Mouse (Mus musculus): ENCODE data around the gene Cog7. TPM values are rescaled to one million over a fixed set of nuclear protein-coding genes. Genes with fewer than 3 reads are reported as not detected.

Cog7 gene
- polyA plus RNA-seq, 1 experiment from 2014 or later, result 18.0 TPM

DNA sequence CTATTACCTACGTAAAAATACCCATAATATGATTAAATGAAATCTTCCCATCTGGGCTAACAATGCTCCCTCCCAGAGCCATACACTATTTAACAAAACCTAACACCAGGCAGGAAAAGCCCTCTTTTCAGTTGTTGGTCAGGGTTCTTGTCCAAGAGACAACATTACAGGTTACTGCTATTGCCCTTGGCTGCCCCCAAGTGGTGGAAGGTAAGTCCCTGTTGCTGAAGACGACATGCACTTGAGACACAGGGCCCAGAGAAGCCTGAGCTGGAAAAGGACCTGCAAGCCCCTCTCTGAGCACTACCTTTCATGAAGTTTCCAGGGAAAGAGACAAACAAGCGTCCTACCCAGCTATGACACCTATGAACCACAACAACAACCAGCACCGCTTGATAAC lies 6.5 kb downstream of the Cog7 start:
- Histone ChIP-seq H3K27me3 (replicated peaks) (no peaks in the 10 kb centered on the region), H3K4me3 (replicated peaks) (no peak overlapping the region), H3K4me1 (replicated peaks) (no peaks in the 10 kb centered on the region), H3K9ac (no peak overlapping the region), H3K4me2 (replicated peaks) (no peak overlapping the region), H3K36me3 (0 out of 2 replicates have a peak, but pooled peaks cover 4% of the 10 kb centered on the region), H3K27ac (no peak overlapping the region), H3K9me3 (no peaks in the 10 kb centered on the region)
- ATAC-seq, result no peak
- 55% methylated on average over 4 of the region's 4 CpGs for WGBS

DNA sequence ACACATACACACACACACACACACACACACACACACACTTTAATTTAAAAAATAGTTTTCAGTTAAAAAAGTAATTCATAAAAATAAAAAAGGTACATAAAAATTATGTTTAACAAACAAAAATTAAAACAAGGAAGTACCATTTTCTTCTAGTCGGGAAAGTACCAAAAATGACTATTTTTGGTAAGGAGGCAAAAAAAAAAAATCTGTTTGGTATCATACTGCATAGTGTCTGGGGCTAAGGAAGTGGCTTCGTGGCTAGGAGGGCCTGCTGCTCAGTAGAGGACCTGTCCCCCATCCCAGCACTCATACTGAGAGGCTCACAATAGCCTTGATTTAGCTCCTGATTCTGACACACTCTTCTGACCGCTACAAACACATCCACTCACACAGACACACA lies 9.8 kb downstream of the Cog7 start:
- Histone ChIP-seq H3K4me2 (replicated peaks) (no peak overlapping the region), H3K36me3 (no peaks in the 10 kb centered on the region), H3K9me3 (no peaks in the 10 kb centered on the region), H3K27me3 (replicated peaks) (no peaks in the 10 kb centered on the region), H3K27ac (no peak overlapping the region), H3K4me3 (replicated peaks) (no peak overlapping the region), H3K9ac (no peak overlapping the region), H3K4me1 (replicated peaks) (no peaks in the 10 kb centered on the region)
- no peak for ATAC-seq
- WGBS, result 83% methylated on average over 3 of the region's 3 CpGs

DNA sequence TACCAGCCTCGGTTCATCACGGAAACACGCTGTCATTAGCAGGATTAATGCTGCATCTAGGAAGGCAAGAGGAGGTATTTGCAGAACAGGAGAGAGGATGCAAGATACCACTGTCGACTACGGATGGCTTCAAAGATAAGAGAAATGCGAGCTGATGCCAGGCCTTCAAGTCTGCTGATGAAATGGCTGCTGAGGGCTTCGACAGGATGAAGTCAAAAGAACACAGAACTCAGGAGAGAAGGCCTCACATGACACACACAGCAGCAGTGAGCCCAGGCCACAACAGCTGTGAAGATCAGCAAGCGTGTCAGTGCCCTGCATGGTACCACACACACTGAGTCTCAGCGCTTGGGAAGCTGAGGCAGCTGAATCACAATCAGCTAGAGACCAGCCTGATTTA lies 11.3 kb downstream of the Cog7 start:
- Histone ChIP-seq H3K9ac (no peak overlapping the region), H3K27me3 (replicated peaks) (no peaks in the 10 kb centered on the region), H3K9me3 (no peaks in the 10 kb centered on the region), H3K36me3 (no peaks in the 10 kb centered on the region), H3K4me3 (replicated peaks) (no peak overlapping the region), H3K4me1 (replicated peaks) (no peaks in the 10 kb centered on the region), H3K27ac (no peak overlapping the region), H3K4me2 (replicated peaks) (no peak overlapping the region)
- 79% methylated on average over 9 of the region's 9 CpGs for WGBS
- ATAC-seq, result no peak

DNA sequence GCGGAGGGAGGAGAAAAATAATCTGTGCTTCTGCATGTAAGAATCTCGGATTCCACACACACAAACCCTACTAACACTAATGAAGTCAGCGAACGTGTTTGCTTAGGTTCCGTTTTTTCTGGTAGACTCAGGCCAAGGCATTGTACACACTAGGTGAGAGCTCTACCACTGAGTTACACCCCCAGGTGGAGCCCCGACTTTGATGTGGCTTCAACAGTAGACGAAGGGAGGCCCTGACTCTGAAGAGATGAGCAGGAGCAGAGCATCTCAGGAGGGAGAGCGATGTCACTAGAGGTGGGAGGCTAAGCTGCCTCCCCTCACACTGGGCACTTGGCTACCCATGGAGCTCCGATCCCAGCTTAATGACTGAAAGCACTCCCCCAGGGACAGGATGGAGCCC lies 12.7 kb downstream of the Cog7 start:
- whole genome bisulfite sequencing, result 86% methylated on average over 9 of the region's 9 CpGs
- Histone ChIP-seq H3K36me3 (no peaks in the 10 kb centered on the region), H3K9me3 (no peaks in the 10 kb centered on the region), H3K9ac (no peak overlapping the region), H3K4me1 (replicated peaks) (no peaks in the 10 kb centered on the region), H3K27ac (no peak overlapping the region), H3K4me3 (replicated peaks) (no peak overlapping the region), H3K4me2 (replicated peaks) (no peak overlapping the region), H3K27me3 (replicated peaks) (no peaks in the 10 kb centered on the region)
- no peak for ATAC-seq

DNA sequence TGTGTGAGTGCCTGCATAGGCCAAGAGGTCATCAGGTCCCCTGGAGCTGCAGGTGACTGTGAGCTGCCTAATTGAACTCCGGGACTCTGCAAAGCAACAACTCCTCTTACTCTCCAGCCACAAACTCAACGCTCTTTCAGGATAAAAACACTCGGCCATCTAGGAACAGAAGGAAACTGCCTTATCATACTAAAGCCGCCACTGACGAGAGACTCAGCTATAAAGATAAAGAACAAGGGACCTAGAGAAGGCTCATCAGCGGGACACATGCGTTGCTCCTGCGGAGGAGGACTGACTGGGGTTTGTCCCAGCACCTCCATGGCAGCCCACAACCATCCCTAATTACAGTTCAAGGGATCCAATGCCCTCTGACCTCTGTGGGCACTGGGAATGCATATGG lies 13.3 kb downstream of the Cog7 start:
- ATAC-seq, result no peak
- Histone ChIP-seq H3K4me1 (replicated peaks) (no peaks in the 10 kb centered on the region), H3K27ac (no peak overlapping the region), H3K9ac (no peak overlapping the region), H3K4me3 (replicated peaks) (no peak overlapping the region), H3K9me3 (no peaks in the 10 kb centered on the region), H3K4me2 (replicated peaks) (no peak overlapping the region), H3K27me3 (replicated peaks) (no peaks in the 10 kb centered on the region), H3K36me3 (no peaks in the 10 kb centered on the region)
- 68% methylated on average over 8 of the region's 8 CpGs for WGBS

DNA sequence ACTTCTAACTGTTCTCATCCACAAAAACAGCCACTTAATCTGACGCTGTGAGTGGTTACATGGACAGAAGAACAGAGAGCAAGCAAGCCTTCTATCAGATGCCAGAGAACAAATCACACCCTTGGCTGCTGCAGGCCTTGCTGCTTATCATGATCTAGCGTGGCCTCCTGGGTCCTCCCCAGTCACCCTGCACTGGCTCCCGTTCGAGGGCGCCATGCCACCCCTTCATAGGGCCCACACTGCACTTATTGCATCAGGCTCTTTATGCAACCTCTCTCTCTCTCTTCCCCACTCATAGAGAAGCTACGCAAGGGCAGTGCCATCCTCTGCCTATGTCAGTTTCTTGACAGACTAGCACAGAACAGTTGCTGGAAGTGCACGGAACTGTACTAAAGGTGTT lies 15.3 kb downstream of the Cog7 start:
- H3K4me2 ChIP-seq (replicated peaks), result no peak overlapping the region
- WGBS, result 92% methylated on average over 7 of the region's 7 CpGs
- no peak overlapping the region for H3K9ac ChIP-seq
- no peaks in the 10 kb centered on the region for H3K4me1 ChIP-seq (replicated peaks)
- no peak overlapping the region for H3K27ac ChIP-seq
- no peaks in the 10 kb centered on the region for H3K9me3 ChIP-seq
- H3K36me3 ChIP-seq, result peaks cover 7% of the 10 kb centered on the region; the same call in 1 of the 2 replicates
- ATAC-seq, result no peak
- H3K4me3 ChIP-seq (replicated peaks), result no peak overlapping the region
- H3K27me3 ChIP-seq (replicated peaks), result no peaks in the 10 kb centered on the region

DNA sequence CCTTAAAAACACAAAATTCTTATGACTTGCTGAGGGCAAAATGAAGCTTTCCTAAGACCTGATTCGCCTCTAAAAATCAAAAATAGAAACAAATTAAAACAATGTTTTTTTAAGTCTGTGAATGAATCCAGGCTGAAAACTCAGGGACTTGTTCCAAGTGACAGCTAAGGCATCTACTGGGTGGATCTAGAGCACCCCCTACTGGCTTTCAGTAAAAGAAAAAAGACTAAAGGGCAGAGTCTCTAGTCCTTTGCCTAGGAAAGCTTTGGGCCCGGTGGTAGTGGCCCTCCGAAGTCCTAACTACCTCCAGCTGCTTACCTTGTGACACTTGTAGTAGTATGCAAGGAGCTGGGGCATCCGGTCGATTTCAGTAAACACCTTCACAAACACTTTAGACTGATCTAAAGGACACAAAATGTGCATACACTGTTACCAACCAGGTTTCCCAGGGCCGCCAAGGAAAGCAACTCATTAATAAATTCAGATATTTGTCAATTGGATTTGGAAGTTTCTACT lies 17.6 kb downstream of the Cog7 start:
- H3K27me3 ChIP-seq (replicated peaks), result no peaks in the 10 kb centered on the region
- H3K4me1 ChIP-seq (replicated peaks), result no peaks in the 10 kb centered on the region
- H3K36me3 ChIP-seq, result peaks cover 7% of the 10 kb centered on the region; the same call in 1 of the 2 replicates
- no peak overlapping the region for H3K4me3 ChIP-seq (replicated peaks)
- no peak for ATAC-seq
- WGBS, result 66% methylated on average over 6 of the region's 6 CpGs
- no peak overlapping the region for H3K4me2 ChIP-seq (replicated peaks)
- H3K27ac ChIP-seq, result no peak overlapping the region
- no peaks in the 10 kb centered on the region for H3K9me3 ChIP-seq
- no peak overlapping the region for H3K9ac ChIP-seq

DNA sequence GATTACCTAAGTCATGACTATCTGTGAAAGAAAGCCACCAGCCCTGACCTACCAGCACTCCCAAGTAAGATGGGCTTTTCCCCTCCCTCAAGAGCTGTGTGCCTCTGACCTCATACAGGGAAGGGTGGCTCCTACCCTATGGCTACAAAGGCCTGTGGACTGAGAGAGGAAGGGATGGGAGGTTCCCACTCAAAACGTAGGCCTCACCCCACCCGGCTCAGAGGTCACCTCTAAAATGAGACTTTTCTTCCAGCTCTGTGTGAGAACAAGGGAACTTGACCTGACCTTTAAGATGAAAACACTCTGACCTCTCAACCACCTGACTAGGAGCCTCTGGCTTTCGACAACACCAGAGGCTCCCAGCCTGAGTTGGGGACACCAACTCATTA lies 18.9 kb downstream of the Cog7 start:
- Histone ChIP-seq H3K4me3 (replicated peaks) (no peak overlapping the region), H3K27ac (no peak overlapping the region), H3K36me3 (peaks cover 7% of the 10 kb centered on the region; the same call in 1 of the 2 replicates), H3K27me3 (replicated peaks) (no peaks in the 10 kb centered on the region), H3K4me1 (replicated peaks) (no peaks in the 10 kb centered on the region), H3K9me3 (no peaks in the 10 kb centered on the region), H3K4me2 (replicated peaks) (no peak overlapping the region), H3K9ac (no peak overlapping the region)
- ATAC-seq, result no peak
- WGBS, result 71% methylated on average over 3 of the region's 3 CpGs

DNA sequence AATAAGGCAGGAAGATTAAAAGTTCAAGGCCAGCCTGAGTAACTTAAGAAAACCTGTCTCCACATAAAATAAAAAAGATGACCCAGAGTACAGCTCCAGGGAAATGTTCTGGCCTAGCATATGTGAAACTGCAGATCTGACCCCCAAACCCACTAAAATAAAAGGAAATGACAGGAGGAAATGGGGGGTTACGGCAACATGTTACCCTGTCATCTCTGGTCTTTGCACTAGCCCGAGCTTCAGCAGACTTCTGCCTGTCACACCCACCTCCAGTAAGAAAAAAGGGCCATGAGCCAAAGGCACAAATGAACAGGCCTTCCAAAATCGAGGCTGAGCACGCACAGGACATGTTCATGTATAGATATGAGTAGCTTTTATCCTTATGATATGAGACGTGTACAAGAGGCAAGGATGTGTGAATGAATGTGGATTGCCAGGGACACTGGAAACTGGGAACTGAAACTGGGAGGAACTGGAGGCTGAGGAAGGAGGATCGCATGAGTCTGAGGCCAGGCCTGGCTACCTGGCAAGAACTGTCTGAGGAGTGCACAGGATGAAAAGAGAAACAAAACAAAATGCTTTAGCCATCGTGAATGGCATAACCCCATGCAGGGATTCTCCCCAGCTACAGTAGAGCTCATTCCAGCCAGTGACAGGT lies 19.5 kb downstream of the Cog7 start:
- no peaks in the 10 kb centered on the region for H3K9me3 ChIP-seq
- H3K27ac ChIP-seq, result no peak overlapping the region
- no peak for ATAC-seq
- no peak overlapping the region for H3K4me2 ChIP-seq (replicated peaks)
- H3K27me3 ChIP-seq (replicated peaks), result no peaks in the 10 kb centered on the region
- 83% methylated on average over 7 of the region's 7 CpGs for WGBS
- H3K4me3 ChIP-seq (replicated peaks), result no peak overlapping the region
- no peaks in the 10 kb centered on the region for H3K4me1 ChIP-seq (replicated peaks)
- peaks cover 7% of the 10 kb centered on the region; the same call in 1 of the 2 replicates for H3K36me3 ChIP-seq
- no peak overlapping the region for H3K9ac ChIP-seq

DNA sequence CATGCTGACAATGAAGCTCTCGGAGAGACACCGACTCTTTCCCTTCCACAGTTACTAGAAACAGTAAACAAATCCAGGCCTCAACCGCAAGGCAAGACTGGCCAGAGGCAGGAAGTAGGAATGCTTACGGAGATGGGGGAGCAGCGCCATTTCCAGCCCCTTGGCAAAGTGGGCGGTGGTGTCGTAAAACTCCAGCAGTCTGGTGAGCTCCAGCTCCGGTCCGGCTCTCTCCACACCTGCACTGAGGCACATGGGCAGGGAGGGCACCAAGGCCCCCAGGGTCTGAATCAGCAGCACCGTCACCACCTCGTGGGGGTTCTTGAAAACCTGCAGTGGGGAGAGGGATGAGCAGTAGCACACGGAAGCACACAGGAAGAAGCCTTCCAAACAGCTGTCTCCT lies 25.7 kb downstream of the Cog7 start:
- ATAC-seq, result peak; percentile 41; the same call in 1 of the 2 replicates
- Histone ChIP-seq H3K36me3 (0 out of 2 replicates have a peak, but pooled peaks cover 2% of the 10 kb centered on the region), H3K27me3 (replicated peaks) (no peaks in the 10 kb centered on the region), H3K9ac (no peak overlapping the region), H3K4me2 (replicated peaks) (peak overlapping the region; percentile 24; the same call in 1 of the 2 replicates), H3K9me3 (no peaks in the 10 kb centered on the region), H3K4me3 (replicated peaks) (no peak overlapping the region), H3K27ac (no peak overlapping the region), H3K4me1 (replicated peaks) (0 out of 2 replicates have a peak, but pooled peaks cover 2% of the 10 kb centered on the region)
- WGBS, result 34% methylated on average over 12 of the region's 12 CpGs

DNA sequence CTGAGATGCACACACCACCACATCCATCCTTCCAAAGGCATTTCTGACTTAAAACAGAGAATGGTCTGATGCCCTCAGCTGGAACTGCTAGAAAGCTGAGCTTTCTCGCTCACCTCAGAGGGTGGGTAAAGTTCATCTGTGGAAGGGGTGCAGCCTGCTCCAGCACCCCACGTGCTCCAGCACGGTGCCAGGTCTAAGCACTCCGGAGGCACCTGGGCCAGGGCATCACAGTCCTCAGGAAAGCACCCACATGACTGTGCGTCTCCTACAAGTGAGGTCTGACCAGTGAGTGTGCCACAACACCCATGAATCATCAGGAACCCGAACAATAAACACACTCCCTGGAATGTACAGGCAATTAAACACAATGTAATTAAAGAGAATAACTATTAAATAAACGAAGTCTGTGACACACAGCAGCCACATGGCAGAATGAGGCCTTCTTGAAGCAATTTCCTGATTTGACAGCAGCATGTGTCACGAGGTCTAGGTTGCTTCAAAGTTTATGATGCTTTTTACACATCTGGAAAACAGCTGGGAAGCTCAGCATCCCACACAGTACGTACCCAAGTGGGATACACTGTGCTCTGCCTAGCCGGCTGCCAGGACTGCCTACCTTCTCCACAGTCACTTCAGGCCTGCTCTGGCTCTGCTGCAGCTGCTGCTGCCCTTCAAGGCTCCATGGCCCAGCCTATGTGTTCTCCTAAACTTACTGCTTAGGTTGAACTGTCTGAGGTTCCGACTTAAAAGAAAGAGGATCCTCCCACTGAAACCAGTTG lies 26.4 kb downstream of the Cog7 start:
- H3K36me3 ChIP-seq, result 0 out of 2 replicates have a peak, but pooled peaks cover 2% of the 10 kb centered on the region
- no peaks in the 10 kb centered on the region for H3K9me3 ChIP-seq
- no peak overlapping the region for H3K4me3 ChIP-seq (replicated peaks)
- H3K27ac ChIP-seq, result no peak overlapping the region
- no peak overlapping the region for H3K9ac ChIP-seq
- peak; percentile 23; the same call in 1 of the 2 replicates for ATAC-seq
- 74% methylated on average over 11 of the region's 11 CpGs for WGBS
- 0 out of 2 replicates have a peak, but pooled peaks cover 2% of the 10 kb centered on the region for H3K4me1 ChIP-seq (replicated peaks)
- H3K4me2 ChIP-seq (replicated peaks), result no peak overlapping the region
- no peaks in the 10 kb centered on the region for H3K27me3 ChIP-seq (replicated peaks)

DNA sequence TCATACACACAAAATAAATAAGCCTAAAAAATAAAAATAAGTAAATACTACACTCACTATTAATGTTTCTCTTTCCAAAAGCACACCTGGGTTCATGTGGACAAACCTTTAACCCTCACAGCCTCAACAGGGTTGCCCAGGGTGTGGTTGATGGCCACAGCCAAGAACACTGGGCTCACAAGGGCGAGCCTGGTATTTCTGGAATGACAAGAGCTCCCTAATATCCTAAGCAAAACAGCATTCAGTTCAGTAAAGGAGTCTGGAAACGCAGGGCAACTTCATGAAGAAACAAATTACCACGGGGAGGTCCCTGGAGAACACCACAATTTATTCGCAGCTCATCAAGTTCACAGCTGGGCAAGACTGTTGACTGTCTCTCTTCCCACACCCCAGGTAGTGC lies 34.0 kb downstream of the Cog7 start:
- H3K4me2 ChIP-seq (replicated peaks), result no peak overlapping the region
- WGBS, result 63% methylated on average over 4 of the region's 4 CpGs
- no peak overlapping the region for H3K4me3 ChIP-seq (replicated peaks)
- no peak overlapping the region for H3K27ac ChIP-seq
- no peaks in the 10 kb centered on the region for H3K9me3 ChIP-seq
- 0 out of 2 replicates have a peak, but pooled peaks cover 6% of the 10 kb centered on the region for H3K36me3 ChIP-seq
- ATAC-seq, result no peak
- H3K4me1 ChIP-seq (replicated peaks), result no peaks in the 10 kb centered on the region
- no peak overlapping the region for H3K9ac ChIP-seq
- no peaks in the 10 kb centered on the region for H3K27me3 ChIP-seq (replicated peaks)
